Mouse (Mus musculus): ENCODE measurements around the gene Crbn. TPM values are rescaled to one million over a fixed set of nuclear protein-coding genes. Genes with fewer than 3 reads are reported as not detected.

The Crbn gene
- polyA plus RNA-seq, 1 experiment from 2014 or later, result 36.0 TPM

DNA sequence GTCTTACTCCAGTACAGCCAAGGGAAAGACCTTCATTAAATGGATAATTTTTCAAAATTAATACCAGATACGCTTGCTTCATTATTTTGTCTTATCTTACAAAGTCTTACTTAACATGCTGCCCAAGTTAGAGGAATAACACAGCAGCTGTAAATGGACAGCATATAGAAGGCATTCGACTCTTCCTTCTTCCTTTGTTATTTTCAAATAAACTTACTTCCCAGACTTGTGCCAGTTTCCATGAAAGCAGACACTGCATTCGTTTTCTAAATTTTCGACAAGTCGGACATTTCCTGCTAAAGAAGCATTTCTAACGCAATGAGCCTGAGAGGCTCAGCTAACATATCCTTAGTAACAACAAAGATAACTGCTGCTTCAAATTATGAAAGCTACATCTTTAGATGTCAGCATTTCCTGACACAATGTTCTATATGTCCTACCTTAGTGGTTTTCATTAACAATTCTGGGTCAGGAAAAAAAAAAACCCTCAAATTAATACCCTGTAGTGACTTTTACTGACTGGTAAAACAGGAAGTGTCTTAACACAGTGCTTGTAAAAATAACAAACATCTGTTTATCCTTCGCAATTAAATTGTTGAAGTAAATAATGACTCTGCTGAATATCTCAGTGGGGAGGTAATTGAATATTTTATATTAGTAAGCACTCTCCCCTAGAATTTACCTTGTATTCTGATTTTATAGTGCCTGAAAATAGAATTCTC is 54.0 kb downstream of the Crbn start:
- Histone ChIP-seq H3K4me2 (ENCODE audit: low read length) (no peak overlapping the region), H3K4me3 (ENCODE audit: control insufficient read depth in 1 of 2, insufficient read depth in 1 of 2, low read depth in 1 of 2, low read length in 2 of 2) (no peak overlapping the region), H3K9me3 (ENCODE audit: control insufficient read depth, low read length) (no peaks in the 10 kb centered on the region), H3K27me3 (ENCODE audit: control insufficient read depth, insufficient read depth, low read length) (no peaks in the 10 kb centered on the region), H3K4me1 (ENCODE audit: control insufficient read depth in 2 of 2, insufficient read depth in 2 of 2, low read length in 2 of 2) (no peaks in the 10 kb centered on the region), H3K9ac (ENCODE audit: low read length) (no peak overlapping the region), H3K36me3 (ENCODE audit: control insufficient read depth, insufficient read depth, low read length) (no peaks in the 10 kb centered on the region), H3K27ac (replicated peaks in 1 of 2; ENCODE audit: control insufficient read depth in 1 of 2, insufficient read depth in 1 of 2, low read depth in 2 of 2, low read length in 2 of 2) (no peak overlapping the region)
- WGBS, result 69% methylated on average over 7 of the region's 7 CpGs
- ATAC-seq (ENCODE audit: insufficient number of reproducible peaks, insufficient read depth, low FRiP score, low read depth), result no peak

DNA sequence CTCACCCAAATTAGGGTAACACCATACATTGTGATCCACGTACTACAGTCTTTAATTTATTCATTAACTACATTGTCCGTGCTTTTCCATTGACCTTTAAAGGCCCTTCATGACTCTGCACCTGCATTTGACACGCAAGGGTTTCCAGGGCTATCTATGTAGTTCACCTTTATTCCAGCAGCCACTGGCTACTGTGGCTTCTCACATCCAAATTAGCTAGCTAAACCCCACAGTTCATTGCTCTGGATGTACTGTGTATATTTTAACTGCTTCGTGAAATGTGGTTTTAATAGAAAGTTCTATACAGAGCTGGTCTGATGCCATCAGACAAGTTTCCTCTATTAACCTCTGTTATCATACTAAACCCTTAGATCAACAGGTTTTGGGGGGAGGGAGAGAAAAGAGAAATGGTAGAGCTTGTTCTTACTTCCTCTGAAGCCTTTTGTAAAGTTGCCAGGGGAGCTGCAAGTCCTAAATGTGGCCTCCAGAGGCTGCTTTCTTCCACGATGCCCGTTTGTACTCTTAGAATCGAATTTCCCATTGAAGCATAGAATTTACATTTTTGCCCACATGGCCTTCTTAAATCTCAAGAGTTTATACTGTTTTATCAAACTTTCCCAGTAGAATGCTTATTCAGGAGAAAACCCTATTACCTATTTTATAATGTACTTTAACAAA is 56.2 kb downstream of the Crbn start:
- Histone ChIP-seq H3K9me3 (ENCODE audit: control insufficient read depth, low read length) (no peaks in the 10 kb centered on the region), H3K4me2 (ENCODE audit: low read length) (no peak overlapping the region), H3K4me3 (ENCODE audit: control insufficient read depth in 1 of 2, insufficient read depth in 1 of 2, low read depth in 1 of 2, low read length in 2 of 2) (no peak overlapping the region), H3K36me3 (ENCODE audit: control insufficient read depth, insufficient read depth, low read length) (no peaks in the 10 kb centered on the region), H3K9ac (ENCODE audit: low read length) (no peak overlapping the region), H3K27me3 (ENCODE audit: control insufficient read depth, insufficient read depth, low read length) (no peaks in the 10 kb centered on the region), H3K27ac (replicated peaks in 1 of 2; ENCODE audit: control insufficient read depth in 1 of 2, insufficient read depth in 1 of 2, low read depth in 2 of 2, low read length in 2 of 2) (no peak overlapping the region), H3K4me1 (ENCODE audit: control insufficient read depth in 2 of 2, insufficient read depth in 2 of 2, low read length in 2 of 2) (no peaks in the 10 kb centered on the region)
- WGBS, result 73% methylated on average over 7 of the region's 7 CpGs
- ATAC-seq (ENCODE audit: insufficient number of reproducible peaks, insufficient read depth, low FRiP score, low read depth), result no peak

DNA sequence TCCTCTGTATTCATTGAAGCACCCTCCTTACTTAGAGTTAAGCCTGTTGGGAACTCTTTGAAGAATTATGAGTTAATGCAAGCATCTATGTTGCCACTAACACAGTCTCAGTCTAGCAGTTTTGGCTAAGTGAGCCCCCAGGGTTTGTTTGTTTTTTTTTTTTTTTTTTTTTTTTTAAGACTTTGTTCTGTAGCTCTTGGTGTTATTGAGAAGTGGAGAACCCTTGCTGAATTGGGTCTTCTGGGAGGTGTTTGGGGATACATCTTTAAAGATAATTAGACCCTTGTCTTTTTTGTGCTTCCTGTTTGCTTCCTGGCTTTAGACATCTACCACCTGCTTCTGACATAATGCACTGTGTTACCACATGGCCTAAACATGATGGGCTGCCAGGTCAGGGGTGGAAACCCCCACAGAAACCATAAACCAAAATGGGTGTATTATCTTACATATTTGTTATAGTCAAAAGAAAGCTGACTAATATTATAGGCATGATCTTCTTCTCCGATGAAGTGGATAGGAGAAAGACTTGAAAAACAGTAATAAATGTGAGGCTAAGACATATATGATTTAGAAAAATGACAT is 59.5 kb downstream of the Crbn start:
- no peak for ATAC-seq (ENCODE audit: insufficient number of reproducible peaks, insufficient read depth, low FRiP score, low read depth)
- Histone ChIP-seq H3K36me3 (ENCODE audit: control insufficient read depth, insufficient read depth, low read length) (no peaks in the 10 kb centered on the region), H3K27me3 (ENCODE audit: control insufficient read depth, insufficient read depth, low read length) (no peaks in the 10 kb centered on the region), H3K4me3 (ENCODE audit: control insufficient read depth in 1 of 2, insufficient read depth in 1 of 2, low read depth in 1 of 2, low read length in 2 of 2) (no peak overlapping the region), H3K9me3 (ENCODE audit: control insufficient read depth, low read length) (no peaks in the 10 kb centered on the region), H3K27ac (replicated peaks in 1 of 2; ENCODE audit: control insufficient read depth in 1 of 2, insufficient read depth in 1 of 2, low read depth in 2 of 2, low read length in 2 of 2) (no peak overlapping the region), H3K9ac (ENCODE audit: low read length) (no peak overlapping the region), H3K4me1 (ENCODE audit: control insufficient read depth in 2 of 2, insufficient read depth in 2 of 2, low read length in 2 of 2) (no peaks in the 10 kb centered on the region), H3K4me2 (ENCODE audit: low read length) (no peak overlapping the region)
- WGBS, result 82% methylated on average over 1 of the region's 1 CpGs

DNA sequence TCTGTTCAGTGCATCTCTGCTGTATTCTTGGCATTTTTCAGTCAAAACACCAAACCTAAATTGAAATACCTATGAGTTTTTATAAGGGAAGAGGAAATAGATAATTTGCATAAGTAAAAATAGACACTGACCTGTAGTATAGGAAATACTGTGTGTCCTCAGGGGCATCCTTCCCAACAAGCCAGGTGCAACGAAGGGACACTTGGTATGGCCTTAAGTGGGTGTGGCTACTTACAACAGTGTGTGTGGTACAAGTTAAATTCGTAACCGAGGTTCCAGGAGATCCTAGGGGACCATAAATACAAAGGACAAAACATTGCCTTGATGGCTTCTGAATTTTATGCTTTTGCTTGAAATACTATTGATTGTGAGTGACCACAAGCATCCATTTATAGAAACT is 61.6 kb downstream of the Crbn start:
- no peak for ATAC-seq (ENCODE audit: insufficient number of reproducible peaks, insufficient read depth, low FRiP score, low read depth)
- no peaks in the 10 kb centered on the region for H3K27me3 ChIP-seq (ENCODE audit: control insufficient read depth, insufficient read depth, low read length)
- no peaks in the 10 kb centered on the region for H3K36me3 ChIP-seq (ENCODE audit: control insufficient read depth, insufficient read depth, low read length)
- no peak overlapping the region for H3K27ac ChIP-seq (replicated peaks in 1 of 2; ENCODE audit: control insufficient read depth in 1 of 2, insufficient read depth in 1 of 2, low read depth in 2 of 2, low read length in 2 of 2)
- no peak overlapping the region for H3K9ac ChIP-seq (ENCODE audit: low read length)
- 71% methylated on average over 3 of the region's 3 CpGs for WGBS
- no peaks in the 10 kb centered on the region for H3K4me1 ChIP-seq (ENCODE audit: control insufficient read depth in 2 of 2, insufficient read depth in 2 of 2, low read length in 2 of 2)
- H3K4me3 ChIP-seq (ENCODE audit: control insufficient read depth in 1 of 2, insufficient read depth in 1 of 2, low read depth in 1 of 2, low read length in 2 of 2), result no peak overlapping the region
- H3K9me3 ChIP-seq (ENCODE audit: control insufficient read depth, low read length), result no peaks in the 10 kb centered on the region
- no peak overlapping the region for H3K4me2 ChIP-seq (ENCODE audit: low read length)

DNA sequence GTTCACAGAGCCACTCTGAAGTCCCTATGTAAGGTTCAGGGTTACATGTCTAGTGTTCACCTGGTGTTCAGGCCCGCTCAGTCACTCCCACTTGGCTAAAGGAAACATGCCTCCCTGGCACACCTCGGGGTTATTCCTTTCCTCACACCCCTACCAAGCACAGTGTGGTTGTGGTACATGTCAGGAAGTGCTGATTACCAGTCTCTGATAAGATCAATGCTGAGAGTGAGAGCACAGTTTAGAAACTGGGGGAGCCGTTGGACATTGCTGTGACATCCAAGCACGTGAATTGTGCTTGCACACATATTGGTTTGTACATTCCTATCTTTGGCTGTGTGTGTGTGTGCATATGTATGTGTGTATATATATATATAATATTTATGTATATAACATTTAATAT is 67.3 kb downstream of the Crbn start:
- H3K4me1 ChIP-seq (ENCODE audit: control insufficient read depth in 2 of 2, insufficient read depth in 2 of 2, low read length in 2 of 2), result no peaks in the 10 kb centered on the region
- ATAC-seq (ENCODE audit: insufficient number of reproducible peaks, insufficient read depth, low FRiP score, low read depth), result no peak
- no peak overlapping the region for H3K9ac ChIP-seq (ENCODE audit: low read length)
- no peaks in the 10 kb centered on the region for H3K27me3 ChIP-seq (ENCODE audit: control insufficient read depth, insufficient read depth, low read length)
- H3K36me3 ChIP-seq (ENCODE audit: control insufficient read depth, insufficient read depth, low read length), result no peaks in the 10 kb centered on the region
- no peak overlapping the region for H3K4me2 ChIP-seq (ENCODE audit: low read length)
- no peak overlapping the region for H3K27ac ChIP-seq (replicated peaks in 1 of 2; ENCODE audit: control insufficient read depth in 1 of 2, insufficient read depth in 1 of 2, low read depth in 2 of 2, low read length in 2 of 2)
- 60% methylated on average over 4 of the region's 4 CpGs for WGBS
- no peaks in the 10 kb centered on the region for H3K9me3 ChIP-seq (ENCODE audit: control insufficient read depth, low read length)
- H3K4me3 ChIP-seq (ENCODE audit: control insufficient read depth in 1 of 2, insufficient read depth in 1 of 2, low read depth in 1 of 2, low read length in 2 of 2), result no peak overlapping the region

Other genes with a start within 250 kb of the Crbn start
- gene Il5ra, start 51.0 kb downstream of the Crbn start, polyA plus RNA-seq (2014; fragmentation: Nextera tagmentation; extraction: Ambion mirVana), result not detected in 2 replicates
- gene Trnt1, start 31.0 kb downstream of the Crbn start, polyA plus RNA-seq (2014; fragmentation: Nextera tagmentation; extraction: Ambion mirVana), result 41.1 and 42.7 TPM in 2 replicates

All from heart, embryonic 14.5 days (tissue).